Mouse (Mus musculus): ENCODE data around the gene Bcar3. TPM values are rescaled to one million over a fixed set of nuclear protein-coding genes. Genes with fewer than 3 reads are reported as not detected.

Gene Bcar3
- total and polyA plus RNA-seq, 2 experiments from 2014 or later, result 7.3 to 11.4 TPM

GRCm38 (mm10) chr3:122365326-122365725, 71.4 kb downstream of the Bcar3 start:
- Histone ChIP-seq H3K27me3 (ENCODE audit: insufficient read depth, low read length) (no peaks in the 10 kb centered on the region), H3K36me3 (ENCODE audit: insufficient read depth) (no peaks in the 10 kb centered on the region; the same call in 1 of the 2 replicates), H3K9ac (no peak overlapping the region), H3K9me3 (ENCODE audit: low read length) (no peaks in the 10 kb centered on the region), H3K4me1 (ENCODE audit: insufficient read depth) (no peaks in the 10 kb centered on the region), H3K4me2 (ENCODE audit: low read depth) (no peak overlapping the region), H3K27ac (ENCODE audit: low read depth, low read length) (no peak overlapping the region), H3K4me3 (ENCODE audit: low read depth, low read length) (no peak overlapping the region)
- ATAC-seq (peak; percentile 62), DNase-seq (no peak)
- 6% methylated on average over 3 of the region's 3 CpGs for WGBS
- TF ChIP-seq CTCF (IDR thresholded peaks at IDR 0.05; ENCODE audit: low read depth), result no peak

- no peak for DNase-seq
- H3K27me3 ChIP-seq (ENCODE audit: insufficient read depth, low read length), result no peaks in the 10 kb centered on the region
- H3K9me3 ChIP-seq (ENCODE audit: low read length), result no peaks in the 10 kb centered on the region
- ATAC-seq, result no peak
- peaks cover 10% of the 10 kb centered on the region for H3K4me1 ChIP-seq (ENCODE audit: insufficient read depth)
- H3K9ac ChIP-seq, result no peak overlapping the region
- no peak overlapping the region for H3K4me3 ChIP-seq (ENCODE audit: low read depth, low read length)
- H3K4me2 ChIP-seq (ENCODE audit: low read depth), result no peak overlapping the region
- TF ChIP-seq CTCF (IDR thresholded peaks at IDR 0.05; ENCODE audit: low read depth), result no peak
- WGBS, result 93% methylated on average over 8 of the region's 8 CpGs
- H3K36me3 ChIP-seq (ENCODE audit: insufficient read depth), result no peaks in the 10 kb centered on the region; the same call in 1 of the 2 replicates
- no peak overlapping the region for H3K27ac ChIP-seq (ENCODE audit: low read depth, low read length)
These were observed 77.9 kb downstream of the Bcar3 start for GRCm38 (mm10) chr3:122371646-122372341.

GRCm38 (mm10) chr3:122372617-122373016, 78.7 kb downstream of the Bcar3 start:
- Histone ChIP-seq H3K4me1 (ENCODE audit: insufficient read depth) (peaks cover 15% of the 10 kb centered on the region), H3K4me2 (ENCODE audit: low read depth) (no peak overlapping the region), H3K36me3 (ENCODE audit: insufficient read depth) (no peaks in the 10 kb centered on the region), H3K4me3 (ENCODE audit: low read depth, low read length) (no peak overlapping the region), H3K27ac (ENCODE audit: low read depth, low read length) (no peak overlapping the region), H3K27me3 (ENCODE audit: insufficient read depth, low read length) (no peaks in the 10 kb centered on the region), H3K9me3 (ENCODE audit: low read length) (no peaks in the 10 kb centered on the region), H3K9ac (no peak overlapping the region)
- 79% methylated on average over 4 of the region's 4 CpGs for WGBS
- ATAC-seq (no peak), DNase-seq (no peak)
- TF ChIP-seq CTCF (IDR thresholded peaks at IDR 0.05; ENCODE audit: low read depth), result no peak

- H3K9me3 ChIP-seq (ENCODE audit: low read length), result no peaks in the 10 kb centered on the region
- ATAC-seq, result no peak
These were observed 82.1 kb downstream of the Bcar3 start for GRCm38 (mm10) chr3:122376011-122376410.

GRCm38 (mm10) chr3:122376412-122376831, 82.5 kb downstream of the Bcar3 start:
- no peak for DNase-seq

More at GRCm38 (mm10) chr3:122376011-122376410, 82.1 kb downstream of the Bcar3 start:
- Histone ChIP-seq H3K4me3 (ENCODE audit: low read depth, low read length) (no peak overlapping the region), H3K4me2 (ENCODE audit: low read depth) (no peak overlapping the region), H3K27me3 (ENCODE audit: insufficient read depth, low read length) (no peaks in the 10 kb centered on the region), H3K27ac (ENCODE audit: low read depth, low read length) (no peak overlapping the region), H3K36me3 (ENCODE audit: insufficient read depth) (no peaks in the 10 kb centered on the region), H3K9ac (no peak overlapping the region), H3K4me1 (ENCODE audit: insufficient read depth) (peaks cover 15% of the 10 kb centered on the region)
- TF ChIP-seq CTCF (IDR thresholded peaks at IDR 0.05; ENCODE audit: low read depth), result no peak
- no peak for DNase-seq

GRCm38 (mm10) chr3:122376841-122377464, 83.0 kb downstream of the Bcar3 start:
- Histone ChIP-seq H3K4me2 (ENCODE audit: low read depth) (no peak overlapping the region), H3K27ac (ENCODE audit: low read depth, low read length) (no peak overlapping the region), H3K4me3 (ENCODE audit: low read depth, low read length) (no peak overlapping the region), H3K9me3 (ENCODE audit: low read length) (no peaks in the 10 kb centered on the region), H3K9ac (no peak overlapping the region), H3K4me1 (ENCODE audit: insufficient read depth) (peaks cover 15% of the 10 kb centered on the region), H3K27me3 (ENCODE audit: insufficient read depth, low read length) (no peaks in the 10 kb centered on the region), H3K36me3 (ENCODE audit: insufficient read depth) (no peaks in the 10 kb centered on the region)
- 22% methylated on average over 8 of the region's 8 CpGs for WGBS
- DNase-seq (no peak), ATAC-seq (peak; percentile 45; the same call in 1 of the 2 replicates)
- no peak for TF ChIP-seq CTCF (IDR thresholded peaks at IDR 0.05; ENCODE audit: low read depth)

More at GRCm38 (mm10) chr3:122376412-122376831, 82.5 kb downstream of the Bcar3 start:
- H3K27ac ChIP-seq (ENCODE audit: low read depth, low read length), result no peak overlapping the region
- no peak for ATAC-seq
- H3K4me1 ChIP-seq (ENCODE audit: insufficient read depth), result peaks cover 15% of the 10 kb centered on the region
- H3K4me3 ChIP-seq (ENCODE audit: low read depth, low read length), result no peak overlapping the region
- H3K4me2 ChIP-seq (ENCODE audit: low read depth), result no peak overlapping the region
- WGBS, result 30% methylated on average over 10 of the region's 10 CpGs
- H3K9ac ChIP-seq, result no peak overlapping the region
- no peaks in the 10 kb centered on the region for H3K27me3 ChIP-seq (ENCODE audit: insufficient read depth, low read length)
- no peaks in the 10 kb centered on the region for H3K36me3 ChIP-seq (ENCODE audit: insufficient read depth)
- no peak for TF ChIP-seq CTCF (IDR thresholded peaks at IDR 0.05; ENCODE audit: low read depth)
- no peaks in the 10 kb centered on the region for H3K9me3 ChIP-seq (ENCODE audit: low read length)

GRCm38 (mm10) chr3:122378634-122379033, 84.7 kb downstream of the Bcar3 start:
- no peak for DNase-seq
- H3K27me3 ChIP-seq (ENCODE audit: insufficient read depth, low read length), result no peaks in the 10 kb centered on the region
- TF ChIP-seq CTCF (IDR thresholded peaks at IDR 0.05; ENCODE audit: low read depth), result no peak
- H3K36me3 ChIP-seq (ENCODE audit: insufficient read depth), result no peaks in the 10 kb centered on the region
- no peak overlapping the region for H3K4me3 ChIP-seq (ENCODE audit: low read depth, low read length)
- H3K4me1 ChIP-seq (ENCODE audit: insufficient read depth), result peaks cover 15% of the 10 kb centered on the region
- no peak overlapping the region for H3K27ac ChIP-seq (ENCODE audit: low read depth, low read length)
- H3K9me3 ChIP-seq (ENCODE audit: low read length), result no peaks in the 10 kb centered on the region
- ATAC-seq, result no peak
- no peak overlapping the region for H3K9ac ChIP-seq
- 85% methylated on average over 6 of the region's 6 CpGs for WGBS
- H3K4me2 ChIP-seq (ENCODE audit: low read depth), result no peak overlapping the region
